Mouse (Mus musculus): ENCODE measurements at regions not wholly inside any gene's neighbourhood (a gene's known extent, or its start where the extent isn't known, plus 50 kb on each side); places are given as distances from the start of the nearest gene placed in this dataset.
"Not testable (repeated sequence)": the region's sequence is repeated elsewhere in the genome, so short reads cannot be mapped to it uniquely, and the experiment has no call there.

- 38% methylated on average over 15 of the region's 15 CpGs for WGBS
- peak; percentile 60 for ATAC-seq
- Histone ChIP-seq H3K27me3 (replicated peaks; ENCODE audit: control insufficient read depth, insufficient read depth, low read length) (no peaks in the 10 kb centered on the region), H3K27ac (ENCODE audit: low read length) (peak overlapping the region; percentile 48), H3K9me3 (ENCODE audit: control insufficient read depth, low read length) (no peaks in the 10 kb centered on the region), H3K4me1 (ENCODE audit: control insufficient read depth, insufficient read depth, low read length) (no peaks in the 10 kb centered on the region), H3K9ac (ENCODE audit: low read depth, low read length) (no peak overlapping the region), H3K4me2 (ENCODE audit: low read depth, low read length) (no peak overlapping the region), H3K36me3 (ENCODE audit: control insufficient read depth, insufficient read depth, low read length) (no peaks in the 10 kb centered on the region), H3K4me3 (ENCODE audit: low read length) (no peak overlapping the region)
Observed at GRCm38 (mm10) chr3:9064266-9065031, 545.4 kb downstream of the Zfp704 start.

DNA sequence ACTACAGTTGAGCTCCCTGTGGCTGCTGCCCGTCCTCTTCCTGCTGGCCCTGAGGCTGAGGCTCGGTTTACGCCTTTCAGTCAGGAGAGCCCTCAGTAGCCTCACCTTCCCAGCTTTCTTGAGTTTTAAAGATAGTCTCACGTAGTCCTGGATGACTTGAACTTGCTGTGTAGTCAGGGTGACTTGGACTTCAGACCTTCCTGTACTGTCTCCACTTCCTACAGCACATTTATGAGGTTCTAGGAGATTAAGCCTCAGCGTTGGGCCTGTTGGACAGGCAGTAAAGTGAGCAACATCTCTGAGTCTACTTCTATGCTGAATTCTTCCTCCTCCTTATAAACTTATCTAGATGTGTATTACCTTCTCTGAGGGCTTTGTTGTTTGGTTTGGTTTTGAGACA, 546.2 kb downstream of the Zfp704 start:
- no peaks in the 10 kb centered on the region for H3K27me3 ChIP-seq (replicated peaks; ENCODE audit: control insufficient read depth, insufficient read depth, low read length)
- peak; percentile 96 for ATAC-seq
- no peak overlapping the region for H3K4me3 ChIP-seq (ENCODE audit: low read length)
- no peaks in the 10 kb centered on the region for H3K4me1 ChIP-seq (ENCODE audit: control insufficient read depth, insufficient read depth, low read length)
- H3K4me2 ChIP-seq (ENCODE audit: low read depth, low read length), result no peak overlapping the region
- H3K27ac ChIP-seq (ENCODE audit: low read length), result peak overlapping the region; percentile 59
- no peaks in the 10 kb centered on the region for H3K9me3 ChIP-seq (ENCODE audit: control insufficient read depth, low read length)
- WGBS, result 63% methylated on average over 5 of the region's 5 CpGs
- no peaks in the 10 kb centered on the region for H3K36me3 ChIP-seq (ENCODE audit: control insufficient read depth, insufficient read depth, low read length)
- no peak overlapping the region for H3K9ac ChIP-seq (ENCODE audit: low read depth, low read length)

GRCm38 (mm10) chr3:9061396-9061795, 548.5 kb downstream of the Zfp704 start:
- H3K27me3 ChIP-seq (replicated peaks; ENCODE audit: control insufficient read depth, insufficient read depth, low read length), result no peaks in the 10 kb centered on the region
- no peak for ATAC-seq
- no peak overlapping the region for H3K9ac ChIP-seq (ENCODE audit: low read depth, low read length)
- WGBS, result 88% methylated on average over 2 of the region's 2 CpGs
- H3K4me2 ChIP-seq (ENCODE audit: low read depth, low read length), result no peak overlapping the region
- no peak overlapping the region for H3K27ac ChIP-seq (ENCODE audit: low read length)
- no peaks in the 10 kb centered on the region for H3K4me1 ChIP-seq (ENCODE audit: control insufficient read depth, insufficient read depth, low read length)
- no peak overlapping the region for H3K4me3 ChIP-seq (ENCODE audit: low read length)
- H3K9me3 ChIP-seq (ENCODE audit: control insufficient read depth, low read length), result no peaks in the 10 kb centered on the region
- H3K36me3 ChIP-seq (ENCODE audit: control insufficient read depth, insufficient read depth, low read length), result no peaks in the 10 kb centered on the region

DNA sequence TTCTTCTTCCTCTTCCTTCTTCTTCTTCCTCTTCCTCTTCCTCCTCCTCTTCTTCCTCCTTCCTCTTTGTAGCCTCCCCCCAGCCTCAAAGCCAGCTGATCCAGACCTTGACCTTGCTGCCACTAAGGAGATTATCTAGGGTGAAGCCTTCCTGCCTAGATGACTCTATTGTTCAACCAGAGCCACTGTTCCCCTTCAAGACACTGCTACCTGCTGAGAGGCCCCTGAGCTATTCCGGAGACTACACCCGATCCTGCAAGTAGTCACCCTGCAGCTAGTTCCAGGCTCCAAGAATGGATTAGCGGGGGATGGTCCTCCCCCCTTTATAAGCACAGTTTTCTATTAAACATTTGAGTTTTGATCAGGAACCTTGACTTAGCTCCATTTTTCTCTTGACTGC, 552.2 kb downstream of the Zfp704 start:
- WGBS, result 87% methylated on average over 3 of the region's 3 CpGs
- not testable (repeated sequence) for H3K27ac ChIP-seq (ENCODE audit: low read length); H3K9me3 ChIP-seq (ENCODE audit: control insufficient read depth, low read length); H3K9ac ChIP-seq (ENCODE audit: low read depth, low read length); H3K4me1 ChIP-seq (ENCODE audit: control insufficient read depth, insufficient read depth, low read length); ATAC-seq; H3K4me2 ChIP-seq (ENCODE audit: low read depth, low read length); H3K36me3 ChIP-seq (ENCODE audit: control insufficient read depth, insufficient read depth, low read length); H3K4me3 ChIP-seq (ENCODE audit: low read length); H3K27me3 ChIP-seq (replicated peaks; ENCODE audit: control insufficient read depth, insufficient read depth, low read length)

DNA sequence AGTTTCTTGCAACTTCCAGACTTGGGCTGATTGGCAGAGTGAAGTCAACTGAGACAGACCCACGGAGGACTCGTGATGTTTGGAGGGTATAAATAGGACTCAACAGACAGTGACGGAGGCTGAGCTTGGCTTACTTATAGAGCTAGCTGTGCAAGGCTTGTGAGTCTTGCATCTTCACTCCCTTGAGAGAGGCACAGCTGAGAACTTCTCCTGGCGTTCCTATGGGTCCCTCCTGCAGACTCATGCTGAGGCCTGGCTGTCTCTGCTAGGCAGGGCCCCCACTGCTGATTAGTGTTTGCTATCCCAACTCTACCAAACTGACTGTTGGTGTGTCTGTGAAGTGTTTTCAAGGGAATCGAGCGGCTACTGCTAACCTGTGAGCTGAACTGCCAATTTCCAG, 553.0 kb downstream of the Zfp704 start:
- no peaks in the 10 kb centered on the region for H3K9me3 ChIP-seq (ENCODE audit: control insufficient read depth, low read length)
- no peaks in the 10 kb centered on the region for H3K27me3 ChIP-seq (replicated peaks; ENCODE audit: control insufficient read depth, insufficient read depth, low read length)
- WGBS, result 89% methylated on average over 6 of the region's 6 CpGs
- H3K4me2 ChIP-seq (ENCODE audit: low read depth, low read length), result no peak overlapping the region
- ATAC-seq, result no peak
- no peak overlapping the region for H3K9ac ChIP-seq (ENCODE audit: low read depth, low read length)
- H3K4me1 ChIP-seq (ENCODE audit: control insufficient read depth, insufficient read depth, low read length), result 0 out of 2 replicates have a peak, but pooled peaks cover 7% of the 10 kb centered on the region
- H3K36me3 ChIP-seq (ENCODE audit: control insufficient read depth, insufficient read depth, low read length), result no peaks in the 10 kb centered on the region
- H3K4me3 ChIP-seq (ENCODE audit: low read length), result no peak overlapping the region
- H3K27ac ChIP-seq (ENCODE audit: low read length), result no peak overlapping the region

DNA sequence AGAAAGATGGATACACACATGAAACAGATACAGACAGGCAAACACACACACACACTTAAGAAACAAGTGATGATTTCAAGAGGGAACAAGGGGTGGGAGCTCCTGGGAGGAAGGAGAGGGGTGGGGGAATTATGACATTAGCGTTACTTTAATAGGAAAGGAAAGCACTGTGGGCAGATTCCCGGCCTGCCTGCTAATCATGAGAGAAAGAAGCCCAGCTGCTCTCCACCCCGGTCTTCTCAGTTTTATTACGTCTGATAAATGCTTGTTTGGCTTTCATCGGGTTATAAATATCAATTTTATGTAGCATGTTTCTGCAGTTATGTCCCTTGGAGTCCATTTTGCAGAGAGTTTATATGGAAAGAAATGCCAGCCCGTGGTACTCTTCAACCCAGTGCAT, 554.1 kb downstream of the Zfp704 start:
- H3K27me3 ChIP-seq (replicated peaks; ENCODE audit: control insufficient read depth, insufficient read depth, low read length), result no peaks in the 10 kb centered on the region
- H3K9ac ChIP-seq (ENCODE audit: low read depth, low read length), result no peak overlapping the region
- 27% methylated on average over 6 of the region's 6 CpGs for WGBS
- H3K27ac ChIP-seq (ENCODE audit: low read length), result no peak overlapping the region
- no peak overlapping the region for H3K4me2 ChIP-seq (ENCODE audit: low read depth, low read length)
- 0 out of 2 replicates have a peak, but pooled peaks cover 7% of the 10 kb centered on the region for H3K4me1 ChIP-seq (ENCODE audit: control insufficient read depth, insufficient read depth, low read length)
- no peak overlapping the region for H3K4me3 ChIP-seq (ENCODE audit: low read length)
- H3K9me3 ChIP-seq (ENCODE audit: control insufficient read depth, low read length), result no peaks in the 10 kb centered on the region
- H3K36me3 ChIP-seq (ENCODE audit: control insufficient read depth, insufficient read depth, low read length), result no peaks in the 10 kb centered on the region
- no peak for ATAC-seq

All from intestine, embryonic 16.5 days (tissue).